Mouse (Mus musculus) heart, adult 9 months (tissue): ENCODE results near the gene Gm10053.
A peak's percentile ranks its signal among the peaks of the same experiment; 100 is the strongest.
"Not testable (repeated sequence)": the region's sequence is repeated elsewhere in the genome, so short reads cannot be mapped to it uniquely, and the experiment has no call there.

Experiments
- DNase-seq, 2 experiments: peaks; one replicate each; pipeline ENCODE4 v3.0.0; 2022; ENCODE audit warnings: low spot score in 2 of 2

The Gm10053 gene

GRCm38 (mm10) chr19:24875129-24875870 lies at the start of gene Gm10053:
TSS of gene Gm10053 (plus strand) at chr19:24875686.
- not testable (repeated sequence) for DNase-seq

GRCm38 (mm10) chr19:24842080-24842479 lies 33.4 kb upstream of the Gm10053 start:
- no peak for DNase-seq

- DNase-seq, result no peak
These were observed 30.4 kb upstream of the Gm10053 start for GRCm38 (mm10) chr19:24845007-24845546.

- DNase-seq, result no peak
These were observed 27.1 kb upstream of the Gm10053 start for GRCm38 (mm10) chr19:24848345-24848744.

GRCm38 (mm10) chr19:24848844-24849243 lies 26.6 kb upstream of the Gm10053 start:
- no peak for DNase-seq

GRCm38 (mm10) chr19:24851456-24852315 lies 23.8 kb upstream of the Gm10053 start:
- peak; percentile 49 to 51 for DNase-seq

GRCm38 (mm10) chr19:24861276-24861611 lies 14.2 kb upstream of the Gm10053 start:
- DNase-seq, result peak in 1 of 2 experiments; percentile 22

GRCm38 (mm10) chr19:24861612-24862451 lies 13.7 kb upstream of the Gm10053 start, which contains the start of gene Pgm5:
TSS of gene Pgm5 (minus strand) at chr19:24861855.
- peak; percentile 54 to 60 for DNase-seq

- DNase-seq, result no peak
These were observed 10.1 kb upstream of the Gm10053 start for GRCm38 (mm10) chr19:24865436-24865835.

- DNase-seq, result peak in 1 of 2 experiments; percentile 27
These were observed 4.3 kb upstream of the Gm10053 start for GRCm38 (mm10) chr19:24871037-24871635.

- no peak for DNase-seq
These were observed 1.6 kb upstream of the Gm10053 start for GRCm38 (mm10) chr19:24873873-24874272.

GRCm38 (mm10) chr19:24881237-24881636 lies 5.8 kb downstream of the Gm10053 start:
- no peak for DNase-seq

- peak in 1 of 2 experiments; percentile 30 for DNase-seq
These were observed 10.0 kb downstream of the Gm10053 start for GRCm38 (mm10) chr19:24885504-24885903.

GRCm38 (mm10) chr19:24886888-24887287 lies 11.4 kb downstream of the Gm10053 start:
- DNase-seq, result no peak

- no peak for DNase-seq
These were observed 21.1 kb downstream of the Gm10053 start for GRCm38 (mm10) chr19:24896536-24896935.

GRCm38 (mm10) chr19:24897006-24897895 lies 21.8 kb downstream of the Gm10053 start:
- no peak for DNase-seq

- no peak for DNase-seq
These were observed 22.6 kb downstream of the Gm10053 start for GRCm38 (mm10) chr19:24897896-24898736.

- DNase-seq, result no peak
These were observed 23.5 kb downstream of the Gm10053 start for GRCm38 (mm10) chr19:24898737-24899577.
